Mouse (Mus musculus) layer of hippocampus, postnatal 36 days (tissue): Measurements from ENCODE around the gene Ankrd13d. TPM values are rescaled to one million over a fixed set of nuclear protein-coding genes. Genes with fewer than 3 reads are reported as not detected.

Experiments
- DNase-seq, 2 experiments: peaks; one replicate each; pipeline ENCODE4 v3.0.0; 2022
- microRNA-seq, 2 experiments: library from miRNA; unstranded; fragments of <30 nt; microRNA quantifications; one replicate each; pipeline ENCODE4 v1.2.0; 2021
- total RNA-seq, 2 experiments: library from RNA; stranded (reverse); gene quantifications; 2 replicates each; pipeline ENCODE4 v1.2.3; 2021

Gene Ankrd13d
- total RNA-seq, 2 experiments from 2014 or later: 65.2 to 66.9 TPM

DNA sequence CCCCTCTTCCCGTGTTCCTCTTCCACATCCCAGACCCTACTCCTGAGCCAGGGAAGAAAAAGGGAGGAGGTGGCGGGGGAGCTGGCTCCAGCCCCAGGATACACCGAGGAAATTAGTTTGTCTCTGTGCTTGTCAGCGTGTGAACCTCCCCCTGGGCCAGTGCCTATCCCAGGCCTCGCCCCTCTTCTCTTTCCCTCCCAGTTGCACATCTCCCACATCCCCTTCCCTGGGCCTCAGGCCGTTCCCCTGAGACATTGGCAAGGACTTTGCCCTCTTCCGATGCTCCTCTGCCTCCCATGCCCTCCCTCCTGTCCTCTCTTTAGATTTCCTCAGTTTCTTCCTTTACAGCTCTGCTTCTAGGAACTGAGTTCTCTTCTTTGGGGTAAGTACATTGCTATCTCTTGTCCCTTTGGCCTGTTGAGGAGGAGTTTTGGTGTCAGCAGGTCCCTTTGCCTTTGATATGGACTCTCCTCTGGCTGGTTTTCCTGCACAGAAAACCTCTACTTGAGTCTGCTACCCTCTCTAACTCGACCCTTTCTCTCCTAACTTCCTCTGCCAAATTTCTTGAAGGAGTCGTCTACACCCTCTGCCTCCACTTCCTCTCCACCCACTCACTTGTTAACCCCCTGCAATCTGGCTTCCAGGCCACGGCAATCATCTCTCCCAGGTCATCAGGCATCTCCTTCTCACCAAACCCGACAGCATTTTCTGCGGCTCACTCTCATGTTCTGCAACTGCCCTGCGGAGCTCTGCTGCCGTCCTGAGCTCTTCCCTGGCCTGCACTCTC is 61.8 kb downstream of the Ankrd13d start:
- DNase-seq: no peak

- no peak for DNase-seq
Observed at GRCm38 (mm10) chr19:4220416-4220815, 62.5 kb downstream of the Ankrd13d start.

Small RNA genes within 50 kb of the gene (microRNA-seq; reads per million reads assigned to microRNA genes)
- 3.3 to 3.8 reads per million in 2 experiments for gene Mir6985

Other genes with a start within 250 kb of the Ankrd13d start
- 100 to 1,000 TPM; 377 to 393 TPM for gene Gstp1, start 245.2 kb downstream of the Ankrd13d start, total RNA-seq
- 10 to 100 TPM; 36.3 to 43.5 TPM for gene Gstp2, start 237.1 kb downstream of the Ankrd13d start, total RNA-seq
- gene Gstp3, start 223.6 kb downstream of the Ankrd13d start, total RNA-seq: not detected
- gene Cabp2, start 201.6 kb downstream of the Ankrd13d start, total RNA-seq: not detected
- gene Cdk2ap2, start 186.0 kb downstream of the Ankrd13d start, total RNA-seq: 10 to 100 TPM; 29.7 to 46.0 TPM
- gene Pitpnm1, start 183.1 kb downstream of the Ankrd13d start, total RNA-seq: 100 to 1,000 TPM; 169 to 174 TPM
- gene Aip, start 157.3 kb downstream of the Ankrd13d start, total RNA-seq: 100 to 1,000 TPM; 108 to 128 TPM
- under 1 TPM; 0.10 TPM for gene Gpr152, start 143.3 kb downstream of the Ankrd13d start, total RNA-seq
- gene Cabp4, start 139.1 kb downstream of the Ankrd13d start, total RNA-seq: under 1 TPM; 0.17 to 0.28 TPM
- 10 to 100 TPM; 83.8 to 90.0 TPM for gene Coro1b, start 134.5 kb downstream of the Ankrd13d start, total RNA-seq
- 1 to 10 TPM; 1.6 to 3.8 TPM for gene Ptprcap, start 129.5 kb downstream of the Ankrd13d start, total RNA-seq
- 10 to 100 TPM; 34.5 to 45.1 TPM for gene Rps6kb2, start 119.8 kb downstream of the Ankrd13d start, total RNA-seq
- 1 to 10 TPM; 7.1 to 9.9 TPM for gene Carns1, start 107.7 kb downstream of the Ankrd13d start, total RNA-seq
- gene Tbc1d10c, start 91.9 kb downstream of the Ankrd13d start, total RNA-seq: 1 to 10 TPM in 1 of 2 experiments, under 1 TPM in 1; 0.56 to 1.3 TPM
- gene Ppp1ca, start 91.1 kb downstream of the Ankrd13d start, total RNA-seq: 100 to 1,000 TPM; 255 to 265 TPM
- gene Rad9a, start 81.5 kb downstream of the Ankrd13d start, total RNA-seq: 1 to 10 TPM; 5.5 to 7.1 TPM
- gene Clcf1, start 68.9 kb downstream of the Ankrd13d start, total RNA-seq: under 1 TPM; 0.32 to 0.83 TPM
- not detected for gene AC109138.7, start 68.8 kb downstream of the Ankrd13d start, total RNA-seq
- gene Pold4, start 51.2 kb downstream of the Ankrd13d start, total RNA-seq: 10 to 100 TPM; 12.4 to 16.6 TPM
- 10 to 100 TPM; 53.4 to 59.5 TPM for gene Ssh3, start 14.0 kb downstream of the Ankrd13d start, total RNA-seq
- 100 to 1,000 TPM; 195 to 208 TPM for gene Grk2, start 23.1 kb upstream of the Ankrd13d start, total RNA-seq
- gene Kdm2a, start 115.1 kb upstream of the Ankrd13d start, total RNA-seq: 10 to 100 TPM; 82.4 to 85.3 TPM
- 1 to 10 TPM in 1 of 2 experiments, under 1 TPM in 1; 0.35 to 1.3 TPM for gene Rhod, start 156.3 kb upstream of the Ankrd13d start, total RNA-seq
- gene Syt12, start 194.3 kb upstream of the Ankrd13d start, total RNA-seq: 10 to 100 TPM; 26.1 to 30.0 TPM
- not detected for gene 2010003K11Rik, start 215.4 kb upstream of the Ankrd13d start, total RNA-seq
- gene Pcx, start 227.3 kb upstream of the Ankrd13d start, total RNA-seq: 10 to 100 TPM; 56.1 to 61.9 TPM